Mouse (Mus musculus): ENCODE data around the gene Noc2l. TPM values are rescaled to one million over a fixed set of nuclear protein-coding genes. Genes with fewer than 3 reads are reported as not detected.

The Noc2l gene
- total and polyA plus RNA-seq, 3 experiments, result 122 to 234 (median 164) TPM

DNA sequence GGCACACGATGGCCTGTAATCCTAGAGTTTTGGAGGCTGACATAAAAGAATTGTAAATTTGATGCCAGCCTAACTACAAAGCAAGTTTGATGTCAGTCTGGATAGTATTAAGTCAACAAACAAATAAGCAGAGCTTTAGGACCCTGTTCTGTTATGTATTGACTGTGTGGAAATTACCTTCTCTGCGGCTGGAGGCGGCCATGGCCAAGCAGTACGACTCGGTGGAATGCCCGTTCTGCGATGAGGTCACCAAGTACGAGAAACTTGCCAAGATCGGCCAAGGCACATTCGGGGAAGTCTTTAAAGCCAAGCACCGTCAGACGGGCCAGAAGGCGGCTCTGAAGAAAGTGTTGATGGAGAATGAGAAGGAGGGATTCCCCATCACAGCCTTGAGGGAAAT is 22.7 kb upstream of the Noc2l start:
- Histone ChIP-seq H3K27me3 (ENCODE audit: control insufficient read depth in 1 of 2, insufficient read depth in 2 of 2, low read length in 2 of 2) (no peaks in the 10 kb centered on the region), H3K4me3 (ENCODE audit: control insufficient read depth in 1 of 2, insufficient read depth in 1 of 2, low read depth in 2 of 2, low read length in 2 of 2) (no peak overlapping the region), H3K9ac (ENCODE audit: control insufficient read depth, low read depth, low read length, poor library complexity, severe bottlenecking) (no peak overlapping the region), H3K9me3 (replicated peaks; ENCODE audit: insufficient read depth, low read length) (no peaks in the 10 kb centered on the region), H3K79me2 (ENCODE audit: control insufficient read depth, insufficient read depth, low read length, poor library complexity) (no peaks in the 10 kb centered on the region), H3K36me3 (ENCODE audit: control insufficient read depth in 1 of 2, insufficient read depth in 2 of 2, low read length in 2 of 2) (no peaks in the 10 kb centered on the region), H3K4me1 (ENCODE audit: control insufficient read depth in 1 of 2, insufficient read depth in 2 of 2, low read length in 2 of 2) (peaks cover 2 to 4% of the 10 kb centered on the region in 2 experiments; a peak in 3 of 4 replicates), H3K27ac (ENCODE audit: control insufficient read depth, low read depth, low read length) (no peak overlapping the region)
- TF ChIP-seq ZNF384 (IDR thresholded peaks at IDR 0.05; ENCODE audit: low read depth, low read length) (no peak), MYC (IDR thresholded peaks at IDR 0.05; ENCODE audit: low read depth, low read length) (no peak), MEF2A (IDR thresholded peaks at IDR 0.05; ENCODE audit: extremely low read depth, insufficient replicate concordance, low read depth, low read length, poor library complexity, severe bottlenecking) (no peak), USF2 (IDR thresholded peaks at IDR 0.05; ENCODE audit: borderline replicate concordance in 1 of 2, insufficient read depth in 1 of 2, low read depth in 1 of 2, low read length in 2 of 2) (no peak), MAX (IDR thresholded peaks at IDR 0.05; ENCODE audit: low read length) (no peak), MAZ (IDR thresholded peaks at IDR 0.05; ENCODE audit: low read depth, low read length) (no peak), SMC3 (IDR thresholded peaks at IDR 0.05; ENCODE audit: low read depth, low read length) (no peak), E2F4 (IDR thresholded peaks at IDR 0.05; ENCODE audit: borderline replicate concordance, low read depth, low read length) (no peak), CHD2 (IDR thresholded peaks at IDR 0.05; ENCODE audit: low read length) (no peak), JUND (IDR thresholded peaks at IDR 0.05; ENCODE audit: low read depth, low read length) (no peak), KAT2A (conservative IDR thresholded peaks at IDR 0.05; ENCODE audit: low read depth, low read length) (no peak), TAL1 (IDR thresholded peaks at IDR 0.05; ENCODE audit: low read length) (no peak), ZKSCAN1 (IDR thresholded peaks at IDR 0.05; ENCODE audit: low read depth, low read length) (no peak), HCFC1 (IDR thresholded peaks at IDR 0.05; ENCODE audit: low read depth, low read length) (no peak), ETS1 (IDR thresholded peaks at IDR 0.05; ENCODE audit: low read depth, low read length) (no peak), TCF12 (IDR thresholded peaks at IDR 0.05; ENCODE audit: low read depth, low read length) (no peak), CHD1 (IDR thresholded peaks at IDR 0.05; ENCODE audit: low read depth, low read length) (no peak)
- no peak for DNase-seq (ENCODE audit: low read depth, low spot score)

DNA sequence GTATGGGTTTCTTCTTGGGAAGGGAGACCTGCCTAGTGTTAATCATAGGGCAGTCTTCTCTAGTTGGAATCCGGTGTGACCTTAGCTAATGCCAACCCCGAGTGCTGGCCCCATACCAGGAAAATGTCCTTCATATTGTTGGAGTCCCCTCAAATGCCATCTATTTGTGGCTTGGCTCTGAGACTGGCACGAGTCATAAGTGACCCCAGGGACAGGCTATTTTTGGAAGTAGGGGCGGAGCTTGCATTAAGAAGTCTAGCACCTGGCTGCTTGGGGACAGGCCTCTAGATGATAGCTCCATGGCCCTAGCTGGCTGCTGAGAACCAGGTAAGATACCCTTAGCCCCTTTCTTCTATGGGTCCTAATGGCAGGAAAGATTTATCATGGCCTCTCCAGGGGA is 20.2 kb upstream of the Noc2l start, which contains the start of gene Perm1:
Gene Perm1 (plus strand): TSS at position 220 of the 400 bp plus-strand sequence.
- Histone ChIP-seq H3K4me1 (ENCODE audit: control insufficient read depth in 1 of 2, insufficient read depth in 2 of 2, low read length in 2 of 2) (peaks cover 0 to 4% of the 10 kb centered on the region in 2 experiments; a peak in 2 of 4 replicates), H3K27ac (ENCODE audit: control insufficient read depth, low read depth, low read length) (no peak within 1 kb of the TSS), H3K9ac (ENCODE audit: control insufficient read depth, low read depth, low read length, poor library complexity, severe bottlenecking) (no peak within 1 kb of the TSS), H3K36me3 (ENCODE audit: control insufficient read depth in 1 of 2, insufficient read depth in 2 of 2, low read length in 2 of 2) (no peaks in the 10 kb centered on the region), H3K79me2 (ENCODE audit: control insufficient read depth, insufficient read depth, low read length, poor library complexity) (no peaks in the 10 kb centered on the region), H3K4me3 (ENCODE audit: control insufficient read depth in 1 of 2, insufficient read depth in 1 of 2, low read depth in 2 of 2, low read length in 2 of 2) (no peak within 1 kb of the TSS), H3K27me3 (ENCODE audit: control insufficient read depth in 1 of 2, insufficient read depth in 2 of 2, low read length in 2 of 2) (no peaks in the 10 kb centered on the region), H3K9me3 (replicated peaks; ENCODE audit: insufficient read depth, low read length) (no peaks in the 10 kb centered on the region)
- TF ChIP-seq RCOR1 (IDR thresholded peaks at IDR 0.05; ENCODE audit: low read depth, low read length), result no peak
- TF ChIP-seq MYC (IDR thresholded peaks at IDR 0.05; ENCODE audit: low read depth, low read length), result no peak
- TF ChIP-seq MAFK (IDR thresholded peaks at IDR 0.05; ENCODE audit: borderline replicate concordance, low read depth, low read length), result no peak
- no peak for TF ChIP-seq TCF12 (IDR thresholded peaks at IDR 0.05; ENCODE audit: low read depth, low read length)
- TF ChIP-seq TAL1 (IDR thresholded peaks at IDR 0.05; ENCODE audit: low read length), result no peak
- DNase-seq (ENCODE audit: low read depth, low spot score), result no peak

Measured in MEL (cell line).